Mouse (Mus musculus) embryonic facial prominence, embryonic 12.5 days (tissue): Measurements from ENCODE around the gene Rab3a. TPM values are rescaled to one million over a fixed set of nuclear protein-coding genes. Genes with fewer than 3 reads are reported as not detected.

ENCODE experiments used
- ATAC-seq: fragments of 200-750 bp; cut with Nextera tagmentation; 2 replicates; pipeline ENCODE4 v1.8.0; 2017; ENCODE audit not compliant: insufficient number of reproducible peaks, insufficient read depth, low FRiP score, low TSS enrichment
- H3K27ac ChIP-seq: fragments of 300-500 bp; sonication (generic); 2 replicates; pipeline ENCODE4 v1.5.1; 2016; ENCODE audit warnings: mild to moderate bottlenecking
- H3K27me3 ChIP-seq: fragments of 300-500 bp; sonication (generic); 2 replicates; pipeline ENCODE4 v1.6.1; 2016; ENCODE audit warnings: mild to moderate bottlenecking, moderate library complexity
- H3K36me3 ChIP-seq: fragments of 300-500 bp; sonication (generic); 2 replicates; pipeline ENCODE4 v1.6.1; 2016; ENCODE audit warnings: mild to moderate bottlenecking
- H3K4me1 ChIP-seq: fragments of 300-500 bp; sonication (generic); 2 replicates; pipeline ENCODE4 v1.6.1; 2016
- H3K4me2 ChIP-seq: fragments of 300-500 bp; sonication (generic); replicated peaks from 2 replicates; pipeline ENCODE4 v1.6.1; 2016; ENCODE audit warnings: mild to moderate bottlenecking, moderate library complexity
- H3K4me3 ChIP-seq: fragments of 300-500 bp; sonication (generic); 2 replicates; pipeline ENCODE4 v1.5.1; 2016; ENCODE audit warnings: mild to moderate bottlenecking
- H3K9ac ChIP-seq: fragments of 300-500 bp; sonication (generic); 2 replicates; pipeline ENCODE4 v1.6.1; 2016; ENCODE audit warnings: mild to moderate bottlenecking, moderate library complexity
- H3K9me3 ChIP-seq: fragments of 300-500 bp; sonication (generic); 2 replicates; pipeline ENCODE4 v1.6.1; 2016; ENCODE audit warnings: mild to moderate bottlenecking, moderate library complexity
- WGBS: fragments of 180-500 bp; shearing (Covaris S2); methylation state at CpG from one replicate; pipeline ENCODE4 v1.1.7; 2016; 5-methylcytosine and 5-hydroxymethylcytosine counted together
- polyA plus RNA-seq: library from polyadenylated mRNA; unstranded; fragments of >200 nt; fragmentation: Nextera tagmentation; extraction: Ambion mirVana; gene quantifications from 2 replicates; pipeline ENCODE4 v1.2.1, GENCODE M21; 2016

Gene Rab3a
- polyA plus RNA-seq, 1 experiment from 2014 or later: 27.6 TPM

GRCm38 (mm10) chr8:70770748-70771147, 16.3 kb downstream of the Rab3a start:
- H3K36me3 ChIP-seq: peaks cover 65% of the 10 kb centered on the region
- H3K9ac ChIP-seq: no peak overlapping the region
- no peak overlapping the region for H3K4me2 ChIP-seq
- H3K9me3 ChIP-seq: no peaks in the 10 kb centered on the region
- WGBS: 93% methylated on average over 13 of the region's 13 CpGs
- no peak for ATAC-seq
- no peaks in the 10 kb centered on the region for H3K27me3 ChIP-seq
- no peak overlapping the region for H3K4me3 ChIP-seq
- H3K27ac ChIP-seq: no peak overlapping the region
- peaks cover 39% of the 10 kb centered on the region for H3K4me1 ChIP-seq

- no peaks in the 10 kb centered on the region for H3K27me3 ChIP-seq
- 86% methylated on average over 7 of the region's 7 CpGs for WGBS
- peaks cover 65% of the 10 kb centered on the region for H3K36me3 ChIP-seq
Observed at GRCm38 (mm10) chr8:70771217-70771616, 16.7 kb downstream of the Rab3a start.

GRCm38 (mm10) chr8:70772075-70772474, 17.6 kb downstream of the Rab3a start:
- no peaks in the 10 kb centered on the region for H3K9me3 ChIP-seq
- H3K36me3 ChIP-seq: peaks cover 65% of the 10 kb centered on the region
- peaks cover 29% of the 10 kb centered on the region for H3K4me1 ChIP-seq
- 91% methylated on average over 13 of the region's 13 CpGs for WGBS
- no peak overlapping the region for H3K9ac ChIP-seq
- H3K4me3 ChIP-seq: no peak overlapping the region
- H3K27me3 ChIP-seq: no peaks in the 10 kb centered on the region
- H3K27ac ChIP-seq: no peak overlapping the region
- no peak overlapping the region for H3K4me2 ChIP-seq
- ATAC-seq: no peak

More at GRCm38 (mm10) chr8:70771217-70771616, 16.7 kb downstream of the Rab3a start:
- H3K4me1 ChIP-seq: peaks cover 37% of the 10 kb centered on the region
- no peak for ATAC-seq
- H3K9ac ChIP-seq: no peak overlapping the region; the same call in 1 of the 2 replicates
- H3K4me2 ChIP-seq: no peak overlapping the region
- no peak overlapping the region for H3K4me3 ChIP-seq
- H3K9me3 ChIP-seq: no peaks in the 10 kb centered on the region
- H3K27ac ChIP-seq: no peak overlapping the region

GRCm38 (mm10) chr8:70772890-70773289, 18.4 kb downstream of the Rab3a start:
- no peak overlapping the region for H3K4me3 ChIP-seq
- H3K9me3 ChIP-seq: no peaks in the 10 kb centered on the region
- H3K4me1 ChIP-seq: peaks cover 34% of the 10 kb centered on the region
- H3K9ac ChIP-seq: no peak overlapping the region
- WGBS: 90% methylated on average over 9 of the region's 9 CpGs
- ATAC-seq: no peak
- 0 out of 2 replicates have a peak overlapping the region, but pooled peaks have one; percentile 23 for H3K27ac ChIP-seq
- no peaks in the 10 kb centered on the region for H3K27me3 ChIP-seq
- H3K36me3 ChIP-seq: peaks cover 61% of the 10 kb centered on the region
- no peak overlapping the region for H3K4me2 ChIP-seq

- Histone ChIP-seq H3K4me1 (peaks cover 39% of the 10 kb centered on the region), H3K9ac (0 out of 2 replicates have a peak overlapping the region, but pooled peaks have one; percentile 34), H3K27ac (0 out of 2 replicates have a peak overlapping the region, but pooled peaks have one; percentile 23), H3K9me3 (no peaks in the 10 kb centered on the region), H3K4me2 (no peak overlapping the region), H3K27me3 (no peaks in the 10 kb centered on the region), H3K4me3 (no peak overlapping the region), H3K36me3 (peaks cover 60% of the 10 kb centered on the region)
- WGBS: 78% methylated on average over 5 of the region's 5 CpGs
- no peak for ATAC-seq
Observed at GRCm38 (mm10) chr8:70773410-70773809, 18.9 kb downstream of the Rab3a start.

GRCm38 (mm10) chr8:70773833-70774232, 19.4 kb downstream of the Rab3a start:
- H3K9ac ChIP-seq: 0 out of 2 replicates have a peak overlapping the region, but pooled peaks have one; percentile 34
- H3K4me2 ChIP-seq: 0 out of 2 replicates have a peak overlapping the region, but pooled peaks have one; percentile 3
- peaks cover 60% of the 10 kb centered on the region for H3K36me3 ChIP-seq
- peaks cover 40% of the 10 kb centered on the region for H3K4me1 ChIP-seq
- H3K27me3 ChIP-seq: no peaks in the 10 kb centered on the region
- peak overlapping the region; percentile 18; the same call in 1 of the 2 replicates for H3K27ac ChIP-seq
- no peaks in the 10 kb centered on the region for H3K9me3 ChIP-seq
- ATAC-seq: no peak
- H3K4me3 ChIP-seq: no peak overlapping the region
- 79% methylated on average over 9 of the region's 9 CpGs for WGBS

GRCm38 (mm10) chr8:70774740-70775139, 20.3 kb downstream of the Rab3a start:
- Histone ChIP-seq H3K4me2 (peak overlapping the region; percentile 88; the same call in 1 of the 2 replicates), H3K9ac (peak overlapping the region; percentile 34; the same call in 1 of the 2 replicates), H3K36me3 (peaks cover 64% of the 10 kb centered on the region), H3K27ac (no peak overlapping the region), H3K9me3 (no peaks in the 10 kb centered on the region), H3K4me1 (peaks cover 40% of the 10 kb centered on the region), H3K4me3 (peak overlapping the region; percentile 6; the same call in 1 of the 2 replicates), H3K27me3 (no peaks in the 10 kb centered on the region)
- ATAC-seq: no peak
- WGBS: 93% methylated on average over 18 of the region's 18 CpGs

GRCm38 (mm10) chr8:70775227-70775626, 20.7 kb downstream of the Rab3a start:
- no peak for ATAC-seq
- Histone ChIP-seq H3K9me3 (no peaks in the 10 kb centered on the region), H3K4me3 (peak overlapping the region; percentile 59), H3K9ac (peak overlapping the region; percentile 87), H3K36me3 (peaks cover 67% of the 10 kb centered on the region), H3K27ac (no peak overlapping the region), H3K27me3 (no peaks in the 10 kb centered on the region), H3K4me2 (peak overlapping the region; percentile 88), H3K4me1 (peaks cover 40% of the 10 kb centered on the region)
- WGBS: 86% methylated on average over 5 of the region's 5 CpGs

GRCm38 (mm10) chr8:70775851-70776495, 21.5 kb downstream of the Rab3a start:
- H3K27ac ChIP-seq: peak overlapping the region; percentile 96
- H3K4me1 ChIP-seq: peaks cover 40% of the 10 kb centered on the region
- ATAC-seq: peak; percentile 24
- peaks cover 66% of the 10 kb centered on the region for H3K36me3 ChIP-seq
- peak overlapping the region; percentile 88 for H3K4me2 ChIP-seq
- H3K27me3 ChIP-seq: no peaks in the 10 kb centered on the region
- H3K9ac ChIP-seq: peak overlapping the region; percentile 87
- H3K4me3 ChIP-seq: peak overlapping the region; percentile 59
- 4% methylated on average over 34 of the region's 34 CpGs for WGBS
- no peaks in the 10 kb centered on the region for H3K9me3 ChIP-seq

- peak; percentile 86 for ATAC-seq
- WGBS: under 1% methylated on average over 94 of the region's 94 CpGs
- Histone ChIP-seq H3K9me3 (no peaks in the 10 kb centered on the region), H3K4me2 (peak within 1 kb of the TSS; percentile 88), H3K4me3 (peak within 1 kb of the TSS; percentile 59), H3K27ac (peak within 1 kb of the TSS; percentile 96), H3K4me1 (peaks cover 40% of the 10 kb centered on the region), H3K36me3 (peaks cover 64% of the 10 kb centered on the region), H3K27me3 (no peaks in the 10 kb centered on the region), H3K9ac (peak within 1 kb of the TSS; percentile 87)
Observed at GRCm38 (mm10) chr8:70776496-70777444, 22.3 kb downstream of the Rab3a start, which contains the start of gene Pik3r2. Gene Pik3r2 (minus strand): TSS chr8:70776713.

- H3K4me1 ChIP-seq: peaks cover 18% of the 10 kb centered on the region
- H3K9me3 ChIP-seq: no peaks in the 10 kb centered on the region
- H3K36me3 ChIP-seq: peaks cover 63% of the 10 kb centered on the region
- H3K27me3 ChIP-seq: no peaks in the 10 kb centered on the region
- no peak overlapping the region for H3K9ac ChIP-seq
- H3K4me3 ChIP-seq: no peak overlapping the region
- H3K4me2 ChIP-seq: no peak overlapping the region
- H3K27ac ChIP-seq: no peak overlapping the region
- WGBS: 80% methylated on average over 11 of the region's 11 CpGs
- ATAC-seq: no peak
Observed at GRCm38 (mm10) chr8:70780093-70780492, 25.6 kb downstream of the Rab3a start.
